Mouse (Mus musculus) embryonic facial prominence, embryonic 11.5 days (tissue): Measurements from ENCODE around the gene 2900026A02Rik. TPM values are rescaled to one million over a fixed set of nuclear protein-coding genes. Genes with fewer than 3 reads are reported as not detected.

Experiments used
- ATAC-seq: fragments of 200-750 bp; cut with Nextera tagmentation; replicated peaks from 2 replicates; pipeline ENCODE4 v1.8.0; 2017; ENCODE audit warnings: low read depth; ENCODE audit not compliant: insufficient number of reproducible peaks, low FRiP score, low TSS enrichment
- DNase-seq: peaks from one replicate; pipeline ENCODE4 v3.0.0-alpha.2; 2015; ENCODE audit warnings: low spot score
- H3K27ac ChIP-seq: fragments of 300-500 bp; sonication (generic); replicated peaks from 2 replicates; pipeline ENCODE4 v1.5.1; 2014; ENCODE audit warnings: mild to moderate bottlenecking, low read depth, low read length, control low read depth
- H3K27me3 ChIP-seq: fragments of 300-500 bp; sonication (generic); 2 replicates; pipeline ENCODE4 v1.6.1; 2014; ENCODE audit warnings: mild to moderate bottlenecking, low read length, moderate library complexity, mixed read lengths; ENCODE audit not compliant: control insufficient read depth, insufficient read depth
- H3K36me3 ChIP-seq: fragments of 300-500 bp; sonication (generic); replicated peaks from 2 replicates; pipeline ENCODE4 v1.6.1; 2014; ENCODE audit warnings: low read depth, mild to moderate bottlenecking, low read length, moderate library complexity, mixed read lengths; ENCODE audit not compliant: control insufficient read depth, insufficient read depth
- H3K4me1 ChIP-seq: fragments of 300-500 bp; sonication (generic); 2 replicates; pipeline ENCODE4 v1.6.1; 2014; ENCODE audit warnings: low read length, mixed read lengths; ENCODE audit not compliant: control insufficient read depth, insufficient read depth
- H3K4me2 ChIP-seq: fragments of 300-500 bp; sonication (generic); 2 replicates; pipeline ENCODE4 v1.6.1; 2014; ENCODE audit warnings: low read depth, mild to moderate bottlenecking, control low read depth, low read length, moderate library complexity
- H3K4me3 ChIP-seq: fragments of 300-500 bp; sonication (generic); 2 replicates; pipeline ENCODE4 v1.5.1; 2014; ENCODE audit warnings: low read depth, low read length, control low read depth
- H3K9ac ChIP-seq: fragments of 300-500 bp; sonication (generic); replicated peaks from 2 replicates; pipeline ENCODE4 v1.6.1; 2014; ENCODE audit warnings: mild to moderate bottlenecking, control low read depth, low read length
- H3K9me3 ChIP-seq: fragments of 300-500 bp; sonication (generic); replicated peaks from 2 replicates; pipeline ENCODE4 v1.6.1; 2016; ENCODE audit warnings: mild to moderate bottlenecking, low read length, inconsistent platforms, mixed read lengths; ENCODE audit not compliant: control insufficient read depth
- WGBS: fragments of 180-500 bp; shearing (Covaris S2); extraction: QIAGEN DNeasy Blood & Tissue Kit; methylation state at CpG from one replicate; pipeline ENCODE4 v1.1.7; 2014; 5-methylcytosine and 5-hydroxymethylcytosine counted together
- polyA plus RNA-seq: library from polyadenylated mRNA; unstranded; fragments of >200 nt; fragmentation: Nextera tagmentation; extraction: Ambion mirVana; gene quantifications from 2 replicates; pipeline ENCODE4 v1.2.1, GENCODE M21; 2014

The 2900026A02Rik gene
- polyA plus RNA-seq, 1 experiment from 2014 or later, result 1.4 TPM

- H3K9me3 ChIP-seq, result no peaks in the 10 kb centered on the region
- no peak for ATAC-seq
- H3K27me3 ChIP-seq, result no peaks in the 10 kb centered on the region
- no peaks in the 10 kb centered on the region for H3K4me1 ChIP-seq
- 88% methylated on average over 24 of the region's 24 CpGs for WGBS
- no peak overlapping the region for H3K4me2 ChIP-seq
- DNase-seq, result no peak
- H3K9ac ChIP-seq, result no peak overlapping the region
- H3K36me3 ChIP-seq, result no peaks in the 10 kb centered on the region
- H3K27ac ChIP-seq, result no peak overlapping the region
- H3K4me3 ChIP-seq, result no peak overlapping the region
Observed at GRCm38 (mm10) chr5:113090077-113090690, 130.9 kb downstream of the 2900026A02Rik start.

- WGBS, result 76% methylated on average over 2 of the region's 2 CpGs
- no peak for ATAC-seq
Observed at GRCm38 (mm10) chr5:113087465-113087864, 133.6 kb downstream of the 2900026A02Rik start.

GRCm38 (mm10) chr5:113086990-113087389, 134.0 kb downstream of the 2900026A02Rik start:
- 52% methylated on average over 4 of the region's 4 CpGs for WGBS
- Histone ChIP-seq H3K4me3 (no peak overlapping the region), H3K4me2 (no peak overlapping the region), H3K4me1 (no peaks in the 10 kb centered on the region), H3K27me3 (no peaks in the 10 kb centered on the region), H3K36me3 (no peaks in the 10 kb centered on the region), H3K9ac (no peak overlapping the region), H3K9me3 (no peaks in the 10 kb centered on the region), H3K27ac (no peak overlapping the region)
- ATAC-seq (no peak), DNase-seq (no peak)

More at GRCm38 (mm10) chr5:113087465-113087864, 133.6 kb downstream of the 2900026A02Rik start:
- no peaks in the 10 kb centered on the region for H3K9me3 ChIP-seq
- DNase-seq, result no peak
- no peak overlapping the region for H3K9ac ChIP-seq
- no peak overlapping the region for H3K27ac ChIP-seq
- no peak overlapping the region for H3K4me3 ChIP-seq
- no peak overlapping the region for H3K4me2 ChIP-seq
- H3K36me3 ChIP-seq, result no peaks in the 10 kb centered on the region
- H3K27me3 ChIP-seq, result no peaks in the 10 kb centered on the region
- H3K4me1 ChIP-seq, result no peaks in the 10 kb centered on the region

GRCm38 (mm10) chr5:113086439-113086838, 134.6 kb downstream of the 2900026A02Rik start:
- WGBS, result 79% methylated on average over 12 of the region's 12 CpGs
- Histone ChIP-seq H3K9ac (no peak overlapping the region), H3K4me2 (no peak overlapping the region), H3K36me3 (no peaks in the 10 kb centered on the region), H3K4me1 (no peaks in the 10 kb centered on the region), H3K27me3 (no peaks in the 10 kb centered on the region), H3K4me3 (no peak overlapping the region), H3K27ac (no peak overlapping the region), H3K9me3 (no peaks in the 10 kb centered on the region)
- DNase-seq (no peak), ATAC-seq (no peak)

GRCm38 (mm10) chr5:113085931-113086330, 135.1 kb downstream of the 2900026A02Rik start:
- no peak overlapping the region for H3K4me3 ChIP-seq
- H3K9ac ChIP-seq, result no peak overlapping the region
- WGBS, result 70% methylated on average over 2 of the region's 2 CpGs
- ATAC-seq (no peak), DNase-seq (no peak)
- H3K27ac ChIP-seq, result no peak overlapping the region
- no peaks in the 10 kb centered on the region for H3K27me3 ChIP-seq
- H3K36me3 ChIP-seq, result no peaks in the 10 kb centered on the region
- no peaks in the 10 kb centered on the region for H3K9me3 ChIP-seq
- H3K4me2 ChIP-seq, result no peak overlapping the region
- H3K4me1 ChIP-seq, result no peaks in the 10 kb centered on the region

- WGBS, result 85% methylated on average over 2 of the region's 2 CpGs
- Histone ChIP-seq H3K27me3 (no peaks in the 10 kb centered on the region), H3K9ac (no peak overlapping the region), H3K4me1 (no peaks in the 10 kb centered on the region), H3K4me3 (no peak overlapping the region), H3K9me3 (no peaks in the 10 kb centered on the region), H3K36me3 (no peaks in the 10 kb centered on the region), H3K27ac (no peak overlapping the region), H3K4me2 (no peak overlapping the region)
- DNase-seq (no peak), ATAC-seq (no peak)
Observed at GRCm38 (mm10) chr5:113084309-113084708, 136.7 kb downstream of the 2900026A02Rik start.

GRCm38 (mm10) chr5:113082356-113083168, 138.5 kb downstream of the 2900026A02Rik start:
- DNase-seq, result no peak
- H3K27ac ChIP-seq, result no peak overlapping the region
- WGBS, result 63% methylated on average over 19 of the region's 19 CpGs
- H3K27me3 ChIP-seq, result no peaks in the 10 kb centered on the region
- no peak for ATAC-seq
- H3K4me1 ChIP-seq, result no peaks in the 10 kb centered on the region
- no peaks in the 10 kb centered on the region for H3K36me3 ChIP-seq
- H3K4me2 ChIP-seq, result no peak overlapping the region
- H3K4me3 ChIP-seq, result no peak overlapping the region
- no peak overlapping the region for H3K9ac ChIP-seq
- H3K9me3 ChIP-seq, result no peaks in the 10 kb centered on the region

GRCm38 (mm10) chr5:113081439-113081838, 139.6 kb downstream of the 2900026A02Rik start, which contains the start of gene Crybb3:
TSS of gene Crybb3 (minus strand) at chr5:113081584.
- no peak within 1 kb of the TSS for H3K4me3 ChIP-seq
- H3K4me2 ChIP-seq, result no peak within 1 kb of the TSS
- H3K36me3 ChIP-seq, result no peaks in the 10 kb centered on the region
- H3K27me3 ChIP-seq, result no peaks in the 10 kb centered on the region
- ATAC-seq, result no peak
- H3K9me3 ChIP-seq, result no peaks in the 10 kb centered on the region
- no peaks in the 10 kb centered on the region for H3K4me1 ChIP-seq
- DNase-seq, result no peak
- no peak within 1 kb of the TSS for H3K9ac ChIP-seq
- WGBS, result 88% methylated on average over 8 of the region's 8 CpGs
- H3K27ac ChIP-seq, result no peak within 1 kb of the TSS
